Mouse (Mus musculus) R1 (cell line): ENCODE results near the gene Zfpl1.
"Not testable (repeated sequence)": the region's sequence is repeated elsewhere in the genome, so short reads cannot be mapped to it uniquely, and the experiment has no call there.

Source experiments
- DNase-seq: peaks from one replicate; pipeline ENCODE4 v3.0.0-alpha.2; 2018; ENCODE audit warnings: low read depth, low spot score

Gene Zfpl1

DNA sequence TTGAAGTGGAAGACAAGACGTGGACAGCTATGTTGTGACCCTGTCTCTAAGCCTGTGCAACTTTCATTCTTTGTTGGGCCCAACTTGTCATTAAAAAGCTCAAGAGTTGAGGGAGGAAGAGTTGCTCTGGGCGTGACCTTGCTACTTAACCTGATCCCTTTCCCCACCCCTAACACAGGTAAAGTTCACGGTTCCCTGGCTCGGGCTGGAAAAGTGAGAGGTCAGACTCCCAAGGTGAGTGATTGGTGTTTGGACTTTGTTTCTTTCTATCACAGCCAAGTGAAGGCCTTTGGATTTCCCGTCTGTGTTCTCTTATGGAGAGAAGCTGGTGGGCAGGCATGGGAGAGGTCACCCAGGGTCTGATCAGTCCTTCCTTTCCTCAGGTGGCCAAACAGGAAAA is 25.8 kb downstream of the Zfpl1 start:
- DNase-seq = peak; percentile 22

DNA sequence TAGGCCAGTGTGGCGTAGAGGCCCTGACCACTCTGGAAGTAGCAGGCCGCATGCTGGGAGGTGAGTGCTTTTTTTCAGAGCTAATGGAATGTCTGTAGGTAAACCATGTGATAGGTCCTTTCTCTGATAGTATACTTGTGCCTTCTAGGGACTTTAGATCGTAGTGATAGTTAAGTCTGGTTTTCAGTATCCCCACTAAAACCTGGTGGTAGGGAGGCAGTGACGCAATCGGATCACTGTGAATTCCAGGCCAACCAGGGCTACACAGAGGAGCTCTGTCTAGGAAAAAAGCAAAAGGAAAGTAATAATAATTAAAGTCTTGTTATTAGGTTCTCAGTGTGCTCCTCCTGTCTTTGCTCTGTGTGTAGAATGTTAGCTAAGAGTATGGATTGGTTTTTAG is 26.2 kb downstream of the Zfpl1 start:
- DNase-seq = peak; percentile 20

DNA sequence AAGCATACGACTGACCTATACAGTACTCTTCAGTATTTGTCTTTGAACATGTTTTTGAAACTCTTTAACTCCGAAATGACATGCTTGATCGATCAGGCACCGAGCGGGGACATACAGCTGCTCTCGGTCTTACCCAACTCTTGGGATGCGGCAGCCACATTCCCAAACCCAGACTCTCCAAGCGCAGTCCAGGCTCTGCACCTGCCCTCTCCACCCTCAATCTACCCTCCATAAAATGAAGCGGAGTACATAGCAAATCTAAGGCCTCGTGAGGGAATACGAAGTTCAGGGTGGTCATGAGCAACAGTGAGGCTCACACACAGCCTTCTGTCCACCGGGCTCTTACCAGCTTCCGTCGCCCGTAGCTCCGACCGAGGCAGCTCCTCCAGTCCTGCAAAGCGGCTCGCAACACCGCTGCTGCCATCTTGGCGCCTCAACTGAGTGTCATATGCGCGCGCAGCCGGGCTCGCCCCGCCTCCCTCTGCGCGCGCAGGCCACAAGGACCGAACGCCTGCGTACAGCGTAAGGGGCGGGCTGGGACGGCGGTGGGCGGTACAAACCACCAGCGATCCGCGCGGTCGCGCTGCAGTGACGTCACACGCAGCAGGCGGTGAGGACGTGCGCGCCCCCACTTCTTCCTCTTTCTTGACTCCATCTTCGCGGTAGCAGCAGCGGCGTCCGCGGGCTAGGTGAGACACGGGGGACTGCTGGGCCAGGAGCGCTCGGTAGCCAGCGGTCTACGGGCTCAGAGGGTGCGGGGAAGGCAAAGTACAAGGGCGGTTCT is 27.3 kb downstream of the Zfpl1 start, which contains the start of the genes Mrpl49 and Fau:
TSS of gene Mrpl49 (minus strand) at position 473 of the 784 bp plus-strand sequence.
TSS of gene Fau (plus strand) at position 532 of the 784 bp plus-strand sequence.
- DNase-seq = peak; percentile 96

DNA sequence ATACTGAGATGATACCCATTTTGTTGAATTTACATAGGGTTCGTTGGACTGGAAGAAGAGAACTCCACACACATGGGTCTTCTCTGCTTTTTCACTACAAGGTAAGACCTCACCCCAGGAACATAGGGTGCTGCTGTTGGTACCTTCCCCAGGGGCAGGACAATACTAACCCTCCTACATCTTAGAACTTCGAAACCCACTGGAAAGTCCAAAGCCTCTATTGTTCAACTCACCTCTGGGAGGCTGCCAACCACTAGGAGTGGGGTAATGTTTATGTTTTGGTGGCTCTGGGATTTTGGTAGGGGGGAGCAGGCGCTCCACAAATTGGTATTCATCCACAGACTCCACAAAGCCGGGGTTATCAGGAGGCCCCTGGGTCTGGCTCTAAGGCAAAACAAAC is 28.1 kb downstream of the Zfpl1 start:
- DNase-seq = no peak

DNA sequence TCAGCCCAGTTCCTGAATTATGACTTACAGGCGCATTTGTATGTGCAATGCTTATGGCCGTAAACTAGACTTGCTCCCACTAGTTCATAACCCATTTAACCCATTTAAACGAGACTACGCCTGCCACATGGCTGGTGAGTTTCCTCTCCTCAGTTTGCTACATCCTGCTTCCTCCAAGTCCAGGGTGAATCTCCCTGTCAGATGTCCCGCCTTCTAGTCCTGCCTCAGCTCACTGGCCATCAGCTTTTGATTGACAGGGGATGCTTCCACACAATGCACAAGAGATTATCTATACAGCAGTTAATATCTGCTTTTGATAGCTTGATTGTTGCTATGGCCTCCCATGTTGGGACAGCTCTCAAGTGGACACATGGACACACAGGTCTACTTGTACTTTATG is 30.5 kb downstream of the Zfpl1 start:
- DNase-seq = no peak

DNA sequence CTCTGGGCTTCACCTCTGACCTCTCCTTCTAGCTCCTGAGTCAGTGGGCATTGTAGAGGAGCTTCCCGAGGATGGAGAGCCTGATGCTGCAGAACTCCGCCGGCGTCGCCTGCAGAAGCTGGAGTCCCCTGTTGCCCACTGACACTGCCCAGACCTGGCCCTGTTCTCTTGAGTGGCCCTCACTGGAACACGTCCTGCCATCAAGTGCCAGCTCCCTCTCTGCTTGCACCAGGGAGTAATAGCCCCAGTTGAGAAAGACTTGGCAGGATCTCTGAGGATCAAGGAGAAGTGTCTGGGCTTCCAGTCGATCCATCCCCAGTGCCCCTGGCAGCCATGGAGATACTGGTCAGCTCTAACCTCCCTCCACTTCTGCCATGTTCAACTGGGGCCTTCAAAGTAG is 32.2 kb downstream of the Zfpl1 start:
- no peak for DNase-seq

DNA sequence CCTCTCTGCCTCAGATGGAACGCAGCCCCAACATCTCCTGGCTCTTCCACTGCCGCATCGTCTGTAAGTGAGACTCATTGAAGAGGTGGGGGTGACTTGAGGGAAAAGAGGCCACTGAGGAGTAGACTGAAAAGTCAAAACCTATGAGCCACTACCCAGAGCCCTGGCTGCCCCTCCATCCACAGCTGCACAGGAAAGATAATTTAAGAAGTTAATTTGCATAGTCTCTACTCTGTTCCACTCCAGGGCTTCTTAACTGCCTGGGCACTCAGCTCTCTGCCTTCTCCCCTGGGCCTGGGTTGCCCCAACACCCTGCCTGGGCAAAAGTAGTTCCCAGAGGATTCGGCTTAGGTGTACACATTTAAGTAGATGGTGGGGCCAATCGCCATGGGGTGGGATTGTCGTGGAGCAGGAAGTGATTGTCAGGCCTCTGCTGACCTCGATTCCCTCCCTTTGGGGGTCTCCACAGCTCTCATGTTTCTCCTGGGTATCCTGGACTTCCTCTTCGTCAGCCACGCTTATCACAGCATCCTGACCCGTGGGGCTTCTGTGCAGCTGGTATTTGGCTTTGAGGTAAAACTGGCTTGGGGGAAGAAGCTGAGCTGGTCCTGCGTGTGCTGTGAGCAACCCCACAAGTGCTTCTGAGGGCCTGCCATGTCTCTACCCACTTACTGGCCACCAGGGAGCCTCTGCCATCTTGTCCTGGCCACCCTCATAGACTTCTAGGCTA is 35.9 kb downstream of the Zfpl1 start:
- DNase-seq = no peak

DNA sequence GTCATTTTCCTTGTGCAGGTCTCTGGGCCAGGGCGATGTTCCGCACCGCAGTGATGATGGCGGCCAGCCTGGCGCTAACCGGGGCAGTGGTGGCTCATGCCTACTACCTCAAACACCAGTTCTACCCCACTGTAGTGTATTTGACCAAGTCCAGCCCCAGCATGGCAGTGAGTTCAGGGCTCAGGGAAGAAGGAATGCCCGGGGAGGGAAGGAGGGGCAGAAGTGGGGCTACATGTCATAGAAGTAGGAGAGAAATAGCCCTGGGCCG is 36.9 kb downstream of the Zfpl1 start:
- DNase-seq = no peak

DNA sequence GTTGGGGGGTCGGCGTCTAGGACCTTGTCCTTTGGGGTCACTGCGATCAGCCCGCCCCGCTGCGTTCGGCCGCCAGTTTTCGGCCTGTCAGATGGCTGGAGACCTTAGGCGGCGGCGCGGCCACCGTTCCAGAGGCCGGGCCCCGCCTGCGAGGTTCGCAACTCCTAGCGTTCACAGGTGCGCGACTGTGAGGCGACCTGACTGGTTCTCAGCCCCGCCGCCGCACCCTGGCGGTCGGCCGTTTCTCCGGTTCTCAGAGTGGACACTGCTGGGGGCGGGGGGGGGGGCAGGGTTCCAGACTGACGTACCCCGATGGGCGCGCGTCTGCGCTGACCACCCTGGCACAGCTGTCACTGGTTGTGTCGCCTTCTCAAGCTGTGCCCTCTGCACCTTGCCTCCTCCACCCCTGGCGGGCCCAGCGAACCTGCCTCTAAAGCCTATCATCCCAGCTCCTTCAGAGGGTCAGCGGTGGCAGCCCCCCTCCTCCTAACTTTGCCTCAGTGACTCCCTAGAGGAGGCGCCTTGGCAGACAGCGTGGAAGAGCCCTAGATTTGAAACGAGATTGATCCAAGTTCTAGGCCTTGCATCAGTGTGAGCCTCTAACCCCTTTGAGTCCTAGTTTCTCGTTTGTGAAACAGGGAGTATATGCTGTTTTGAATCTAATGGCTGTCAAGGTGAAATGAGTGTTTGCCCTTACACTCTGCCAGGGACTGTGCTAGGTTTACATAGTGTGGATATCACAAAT is 37.4 kb downstream of the Zfpl1 start:
- no peak for DNase-seq

DNA sequence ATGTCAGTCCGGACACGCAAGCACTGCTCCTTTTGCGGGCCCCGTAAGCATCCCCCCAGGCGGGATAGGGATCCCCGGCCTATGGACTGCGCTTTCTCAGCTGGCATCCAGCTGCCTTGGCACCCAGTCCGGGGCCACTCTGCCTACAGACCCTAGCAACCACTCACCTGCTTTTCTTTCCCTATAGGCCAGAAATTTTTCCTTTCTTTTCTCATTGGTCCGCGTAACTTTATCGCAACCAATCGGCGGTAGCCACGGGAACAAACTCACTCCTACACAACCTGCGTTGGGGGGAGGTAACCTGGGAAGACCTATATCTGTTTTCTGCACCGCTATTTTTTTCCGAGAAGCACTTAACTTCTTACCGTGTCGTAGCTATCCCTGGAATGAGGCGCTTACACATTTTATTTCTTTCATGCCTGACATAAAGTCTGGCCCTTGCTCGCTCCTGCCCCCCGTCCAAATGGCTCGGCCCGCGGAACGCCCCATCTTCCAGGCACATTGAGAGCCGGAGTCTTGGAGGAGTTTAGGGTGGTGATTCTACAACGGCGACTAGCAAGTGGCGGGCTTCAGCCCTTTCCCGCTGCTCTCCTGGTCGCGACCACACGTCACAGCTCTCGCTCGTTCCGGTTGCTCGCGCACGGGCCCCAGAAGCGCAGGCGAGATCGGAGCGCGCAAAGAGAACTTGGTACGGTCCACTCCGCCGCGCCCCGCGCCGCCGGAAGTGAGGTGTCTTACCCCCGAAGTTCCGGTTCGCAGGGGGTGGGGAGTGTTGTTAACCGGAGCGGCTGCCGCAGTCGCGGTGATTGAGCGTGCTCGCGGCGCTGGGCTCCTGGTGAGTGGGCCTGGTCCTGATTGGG is 38.2 kb downstream of the Zfpl1 start, which contains the start of gene Syvn1:
TSS of gene Syvn1 (plus strand) at position 283 of the 860 bp plus-strand sequence.
- DNase-seq = peak; percentile 98

DNA sequence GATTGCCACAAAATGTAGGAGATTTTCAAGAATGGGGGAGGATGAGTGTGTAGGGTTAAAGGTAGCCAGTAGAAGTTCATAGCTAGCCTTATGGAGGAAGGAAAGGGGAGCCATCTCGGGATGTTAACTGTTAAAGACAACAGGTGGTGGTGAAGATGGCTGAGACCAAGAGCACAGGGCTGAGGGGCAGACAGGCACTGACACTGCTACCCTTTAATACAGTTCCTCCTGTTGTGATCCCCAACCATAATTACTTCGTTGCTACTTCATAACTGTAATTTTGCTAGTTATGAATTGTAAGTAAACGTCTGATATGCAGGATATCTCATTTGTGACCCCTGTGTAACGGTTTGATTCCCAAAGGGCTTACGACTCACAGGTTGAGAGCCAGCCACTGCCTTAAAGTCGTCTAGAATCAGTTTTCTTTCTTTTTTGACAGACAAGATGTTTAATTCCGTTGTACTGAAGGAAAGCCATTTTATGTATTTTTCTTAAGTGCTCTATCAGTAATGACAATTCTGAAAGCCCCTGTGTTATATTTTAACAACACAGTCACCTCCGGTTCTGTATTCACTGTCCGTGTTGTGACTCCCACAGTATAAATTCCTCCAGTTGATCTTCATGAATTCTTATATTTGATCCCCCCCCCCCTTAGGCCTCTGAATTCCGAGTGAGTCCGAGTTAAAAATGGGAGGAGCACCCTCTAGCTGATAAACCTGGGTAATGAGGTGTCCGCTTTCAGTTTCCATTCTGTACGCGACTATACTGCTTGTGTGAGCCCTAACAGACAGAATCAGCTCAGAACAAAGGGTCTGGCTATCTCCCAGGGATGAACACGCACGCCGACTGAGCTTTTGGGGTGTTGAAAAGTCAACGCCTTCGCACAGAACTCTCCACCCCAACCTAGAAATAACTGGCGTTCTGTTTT is 39.1 kb downstream of the Zfpl1 start:
- no peak for DNase-seq

DNA sequence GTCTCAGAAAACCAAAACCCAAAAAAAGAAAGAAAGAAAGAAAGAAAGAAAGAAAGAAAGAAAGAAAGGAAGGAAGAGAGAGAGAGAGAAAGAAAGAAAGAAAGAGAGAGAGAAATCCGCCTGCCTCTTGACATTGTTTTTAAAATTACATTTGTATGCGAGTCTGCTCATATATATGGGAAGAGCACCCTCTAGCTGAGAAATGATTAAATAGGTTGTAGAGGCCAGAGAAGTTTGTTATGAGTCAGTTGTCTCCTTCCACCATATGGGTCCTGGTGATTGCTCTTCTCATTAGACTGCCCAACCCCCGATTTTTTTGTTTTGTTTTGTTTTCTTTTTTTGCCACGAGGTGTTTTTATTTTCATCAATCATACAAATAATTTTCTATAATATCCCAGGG is 40.7 kb downstream of the Zfpl1 start:
- DNase-seq = not testable (repeated sequence)

DNA sequence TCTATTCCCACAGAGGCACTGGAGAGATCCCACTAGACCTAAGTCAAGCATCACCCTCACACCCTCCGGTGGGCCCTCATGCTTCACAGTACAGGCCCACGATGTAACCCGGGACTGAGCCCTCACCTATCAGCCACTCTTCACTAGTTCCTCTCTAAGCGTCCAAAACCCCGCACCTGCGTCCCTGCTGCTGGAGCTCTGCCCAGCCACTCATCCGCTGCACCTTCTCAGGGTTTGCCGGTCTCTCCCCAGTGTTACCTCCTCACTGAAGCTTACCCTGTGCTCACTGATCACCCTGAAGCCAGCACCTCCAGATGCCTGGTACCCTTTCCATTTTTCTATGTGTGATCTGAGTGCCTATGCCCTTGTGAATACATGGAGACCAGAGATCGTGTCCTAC is 42.5 kb downstream of the Zfpl1 start:
- no peak for DNase-seq

DNA sequence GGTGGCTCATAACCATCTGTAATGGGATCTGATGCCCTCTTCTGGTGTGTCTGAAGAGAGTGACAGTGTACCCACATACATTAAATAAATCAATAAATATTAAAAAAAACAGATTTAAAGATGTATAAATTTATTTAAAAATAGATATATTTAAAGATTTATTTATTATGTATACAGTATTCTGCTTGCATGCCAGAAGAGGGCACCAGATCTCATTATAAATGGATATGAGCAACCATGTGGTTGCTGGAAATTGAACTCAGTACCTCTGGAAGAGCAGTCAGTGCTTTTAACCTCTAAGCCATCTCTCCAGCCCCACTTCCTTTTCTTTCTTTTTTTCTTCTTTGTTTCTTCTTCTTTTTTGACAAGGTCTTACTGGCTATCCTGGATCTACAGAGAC is 44.8 kb downstream of the Zfpl1 start:
- no peak for DNase-seq

DNA sequence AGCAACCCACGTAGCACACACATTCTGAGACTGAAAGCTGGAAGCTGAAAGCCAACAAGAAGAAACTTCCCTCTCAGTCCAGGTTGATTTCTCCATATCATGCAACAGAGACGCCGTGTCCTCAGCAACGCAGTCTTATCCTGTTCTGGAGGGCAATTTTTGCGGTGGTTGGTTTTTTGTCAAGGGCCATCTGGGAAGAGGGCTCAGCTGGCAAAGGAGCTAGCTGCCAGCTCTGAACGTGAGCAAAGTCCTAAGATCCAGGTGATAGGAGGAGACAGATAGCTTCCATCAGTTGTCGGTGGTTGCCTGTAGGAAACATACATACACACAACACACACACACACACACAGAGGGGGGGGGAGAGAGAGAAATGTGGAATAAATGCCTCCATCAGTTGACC is 46.4 kb downstream of the Zfpl1 start:
- no peak for DNase-seq

DNA sequence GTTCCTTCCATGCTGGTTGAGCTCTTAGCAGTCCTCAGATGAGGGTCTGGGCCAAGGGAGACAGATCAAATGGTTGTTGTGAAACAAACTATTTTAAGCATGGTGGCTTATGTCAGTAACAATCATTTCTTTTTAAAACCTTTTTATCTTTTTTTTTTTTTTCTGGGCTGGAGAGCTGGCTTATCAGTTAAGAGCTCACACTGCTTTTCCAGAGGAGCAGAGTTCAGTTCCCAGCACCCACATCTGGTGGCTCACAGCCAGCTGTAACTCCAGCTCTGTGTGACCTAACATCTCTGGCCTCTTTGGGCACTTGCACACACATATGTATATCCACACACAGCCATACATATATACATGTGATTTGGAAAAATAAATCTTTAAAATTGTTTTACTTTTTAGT is 47.1 kb downstream of the Zfpl1 start:
- DNase-seq = no peak

DNA sequence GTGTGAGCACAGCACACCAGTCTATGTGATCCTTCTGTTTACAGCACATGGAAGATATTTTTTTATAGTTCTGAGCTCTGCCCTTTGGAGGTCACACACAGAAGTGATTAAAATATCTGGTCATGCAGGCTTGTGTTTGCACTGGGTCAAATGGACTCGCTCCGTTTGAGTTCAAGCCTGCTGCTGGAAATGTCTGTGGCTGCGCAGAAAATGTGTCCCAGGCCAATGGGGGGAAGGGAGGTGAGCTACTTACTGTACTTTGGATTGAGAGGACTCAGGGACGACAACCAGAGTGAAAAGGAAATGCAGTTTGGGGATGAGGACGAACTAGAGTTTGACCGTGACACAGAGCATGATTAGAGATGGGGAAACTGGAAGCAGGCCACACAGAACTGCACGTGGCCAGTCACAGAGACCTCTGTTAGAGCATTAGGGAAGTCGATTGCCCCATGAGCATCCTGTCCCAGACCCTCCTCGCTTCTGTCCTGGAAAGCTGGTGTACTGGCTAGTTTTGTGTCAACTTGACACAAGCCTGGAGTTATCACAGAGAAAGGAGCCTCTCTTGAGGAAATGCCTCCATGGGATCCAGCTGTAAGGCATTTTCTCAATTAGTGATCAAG is 48.7 kb downstream of the Zfpl1 start:
- DNase-seq = no peak
